Mouse (Mus musculus): ENCODE data around the gene Gm28308.

Gm28308 gene

GRCm38 (mm10) chr6:52156551-52157200, 56.5 kb downstream of the Gm28308 start:
- DNase-seq (ENCODE audit: inconsistent ontology term), result no peak

- DNase-seq (ENCODE audit: inconsistent ontology term), result no peak
These were observed 57.7 kb downstream of the Gm28308 start for GRCm38 (mm10) chr6:52155471-52155870.

- no peak for DNase-seq (ENCODE audit: inconsistent ontology term)
These were observed 59.1 kb downstream of the Gm28308 start for GRCm38 (mm10) chr6:52154044-52154443.

DNA sequence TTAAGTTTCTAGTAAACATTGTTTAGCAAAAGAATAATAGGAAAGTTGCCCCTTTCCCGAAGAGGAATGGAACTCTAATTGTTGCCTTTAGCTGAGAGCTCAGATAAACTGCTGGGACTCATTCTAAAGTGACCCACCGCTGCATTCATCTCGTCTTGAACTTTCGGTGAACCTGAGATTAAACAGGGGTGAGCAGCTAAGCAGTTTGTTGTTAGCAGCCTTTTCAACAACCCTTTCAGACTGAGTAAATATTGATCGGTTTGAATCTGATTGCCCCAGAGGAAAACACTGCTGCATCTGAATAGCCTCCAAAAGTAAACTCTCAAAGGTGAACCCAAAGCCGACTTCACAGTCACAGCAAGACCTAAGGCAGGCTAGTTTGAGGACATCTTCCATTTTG, 59.9 kb downstream of the Gm28308 start:
- no peak for DNase-seq (ENCODE audit: inconsistent ontology term)

DNA sequence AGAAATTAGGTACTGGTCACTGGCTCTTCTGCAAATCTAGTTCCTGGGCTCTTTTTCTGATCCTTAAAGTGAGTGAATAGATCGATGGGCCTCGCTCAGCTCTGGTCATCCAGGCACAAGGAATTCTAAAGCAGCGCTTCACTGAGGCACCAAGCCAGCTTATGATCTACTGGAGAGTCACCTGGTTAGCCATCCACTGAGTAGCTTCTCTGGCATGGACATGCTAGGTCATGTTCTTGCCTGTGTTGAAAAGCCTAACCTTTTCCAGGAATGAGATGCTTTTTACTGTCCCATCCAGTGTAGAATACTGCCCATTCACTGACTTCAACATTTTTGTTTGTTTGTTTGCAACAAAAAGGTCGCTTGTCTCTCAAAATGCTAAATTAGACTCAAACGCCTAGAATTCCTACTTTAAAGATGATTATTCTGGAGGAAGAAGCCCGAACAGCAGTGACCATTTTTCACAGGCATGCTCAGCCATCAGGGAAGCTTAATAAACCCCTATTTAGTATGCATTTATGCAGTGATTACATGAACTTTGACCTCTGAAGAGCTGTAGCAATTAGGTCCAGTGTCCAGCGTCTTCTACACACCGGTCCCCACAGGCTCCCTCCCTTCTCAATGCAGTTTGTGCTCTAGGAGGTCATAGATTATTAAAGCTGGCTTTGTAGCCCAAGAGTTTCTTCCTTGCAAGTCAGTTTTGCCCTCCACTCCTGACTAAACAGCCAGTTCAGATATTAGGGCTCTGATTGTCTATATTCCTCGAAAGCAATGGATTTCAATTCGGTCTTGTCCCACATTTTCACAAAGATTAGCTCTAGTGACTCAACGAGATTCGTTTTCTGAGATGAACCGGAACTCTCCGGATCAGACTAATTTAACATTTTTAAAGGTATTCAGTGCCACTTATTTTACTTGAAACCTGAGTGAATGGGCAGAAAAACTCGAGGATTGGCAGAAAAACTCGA, 60.6 kb downstream of the Gm28308 start:
- no peak for DNase-seq (ENCODE audit: inconsistent ontology term)

DNA sequence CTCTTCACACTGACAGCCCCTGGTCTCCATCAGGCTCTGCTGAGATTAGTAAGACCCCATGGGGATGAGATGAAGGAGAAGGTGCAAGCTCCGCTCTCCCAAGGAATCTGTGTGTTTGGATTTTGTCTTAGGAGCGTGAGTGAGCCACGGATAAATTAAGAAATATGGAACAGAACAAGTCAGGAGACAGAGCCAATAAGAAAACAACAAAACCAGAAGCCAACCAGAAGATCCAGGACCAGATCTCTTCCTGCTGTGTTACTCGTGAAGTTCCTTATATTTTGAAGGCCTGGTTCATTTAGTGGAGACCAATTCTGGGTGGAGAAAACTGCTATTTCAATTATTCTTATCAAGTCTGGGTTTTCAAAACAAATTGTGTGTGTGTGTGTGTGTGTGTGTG, 61.6 kb downstream of the Gm28308 start:
- no peak for DNase-seq (ENCODE audit: inconsistent ontology term)

- no peak for DNase-seq (ENCODE audit: inconsistent ontology term)
These were observed 62.7 kb downstream of the Gm28308 start for GRCm38 (mm10) chr6:52150401-52150966.

GRCm38 (mm10) chr6:52139115-52139514, 74.0 kb downstream of the Gm28308 start:
- DNase-seq (ENCODE audit: inconsistent ontology term), result no peak

- DNase-seq (ENCODE audit: inconsistent ontology term), result no peak
These were observed 74.6 kb downstream of the Gm28308 start for GRCm38 (mm10) chr6:52138576-52138975.

DNA sequence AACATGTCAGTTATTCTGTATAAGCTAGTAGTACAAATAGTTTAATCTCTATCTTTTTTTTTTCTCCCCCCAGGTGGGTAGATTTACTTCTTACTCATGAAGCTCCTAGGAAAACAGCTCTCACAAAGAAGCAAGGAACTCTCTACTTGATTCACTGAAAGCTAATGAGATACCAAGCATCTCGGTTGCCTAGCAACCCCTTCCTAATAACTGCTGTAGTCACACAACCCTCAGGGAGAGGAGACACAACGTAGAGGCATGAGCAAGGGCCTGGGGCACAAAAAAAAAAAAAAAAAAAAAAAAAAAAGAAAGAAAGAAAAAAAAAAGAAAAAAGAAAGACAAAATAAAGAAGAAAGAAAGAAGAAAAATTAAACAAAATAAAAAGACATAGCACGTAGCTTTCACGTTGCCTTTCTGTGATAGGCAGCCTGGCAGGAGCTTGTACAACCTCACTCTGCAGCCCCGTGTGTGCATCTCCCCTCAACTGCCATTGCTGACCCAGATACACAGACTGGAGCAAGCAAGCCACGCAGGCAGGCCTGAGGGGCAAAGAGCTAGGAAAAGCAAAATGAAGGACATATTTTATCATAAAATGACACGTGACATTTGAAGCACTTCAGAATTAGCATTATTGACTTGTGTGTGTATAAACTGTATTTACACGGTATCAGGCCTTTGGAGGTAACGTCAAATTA, 75.2 kb downstream of the Gm28308 start:
- no peak for DNase-seq (ENCODE audit: inconsistent ontology term)

- no peak for DNase-seq (ENCODE audit: inconsistent ontology term)
These were observed 89.5 kb downstream of the Gm28308 start for GRCm38 (mm10) chr6:52123673-52124072.

DNA sequence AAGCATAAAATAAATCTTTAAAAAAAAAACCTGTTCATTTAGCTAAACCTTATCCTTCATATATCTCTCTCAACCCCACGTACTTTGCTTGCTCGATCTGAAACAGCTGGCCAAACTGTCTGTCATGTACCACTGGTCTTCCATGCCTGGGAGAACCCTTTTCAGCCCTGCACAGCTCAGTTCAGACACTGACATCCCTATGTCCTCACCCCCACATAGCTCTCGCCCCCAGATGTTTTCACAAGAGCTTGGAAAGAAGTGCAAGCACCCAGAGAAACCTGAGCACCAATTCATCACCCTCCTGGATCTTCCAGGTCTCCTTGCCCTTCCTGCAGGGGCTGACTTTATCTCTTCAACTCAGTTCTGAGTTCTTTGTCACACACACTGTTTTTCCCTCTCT, 92.0 kb downstream of the Gm28308 start:
- no peak for DNase-seq (ENCODE audit: inconsistent ontology term)

- DNase-seq (ENCODE audit: inconsistent ontology term), result peak; percentile 25
These were observed 94.1 kb downstream of the Gm28308 start for GRCm38 (mm10) chr6:52118903-52119635.

GRCm38 (mm10) chr6:52115899-52116298, 97.2 kb downstream of the Gm28308 start:
- DNase-seq (ENCODE audit: inconsistent ontology term), result no peak
